Mouse (Mus musculus): ENCODE measurements at regions not wholly inside any gene's neighbourhood (a gene's known extent, or its start where the extent isn't known, plus 50 kb on each side); places are given as distances from the start of the nearest gene placed in this dataset.

DNA sequence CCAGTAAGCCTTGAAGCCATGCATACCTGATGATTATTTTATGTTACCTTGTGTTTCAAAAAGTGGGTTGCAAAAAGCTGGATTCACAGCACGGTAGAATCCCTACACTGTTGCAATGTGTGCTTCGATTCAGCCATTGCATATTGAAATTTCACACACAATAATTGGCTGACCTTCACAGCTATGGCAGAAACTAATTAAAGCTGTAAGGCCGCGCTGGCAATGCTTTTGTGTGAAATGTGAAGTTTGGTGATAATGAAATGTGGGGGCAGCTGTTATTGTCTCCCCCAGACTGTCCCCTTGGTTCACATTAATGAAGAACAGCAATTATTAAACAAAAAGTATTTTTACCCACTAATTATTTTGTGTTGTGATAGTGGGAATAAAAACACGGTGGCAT, 173.8 kb upstream of the Etaa1 start:
- H3K27me3 ChIP-seq, result no peaks in the 10 kb centered on the region
- WGBS, result 82% methylated on average over 5 of the region's 5 CpGs
- no peaks in the 10 kb centered on the region for H3K4me1 ChIP-seq (replicated peaks)
- no peaks in the 10 kb centered on the region for H3K36me3 ChIP-seq
- H3K4me2 ChIP-seq, result no peak overlapping the region
- H3K4me3 ChIP-seq, result no peak overlapping the region
- no peak overlapping the region for H3K9ac ChIP-seq
- no peak overlapping the region for H3K27ac ChIP-seq
- no peaks in the 10 kb centered on the region for H3K9me3 ChIP-seq (replicated peaks)
- no peak for ATAC-seq (replicated peaks; ENCODE audit: insufficient number of reproducible peaks, insufficient read depth, low FRiP score, low read depth)

DNA sequence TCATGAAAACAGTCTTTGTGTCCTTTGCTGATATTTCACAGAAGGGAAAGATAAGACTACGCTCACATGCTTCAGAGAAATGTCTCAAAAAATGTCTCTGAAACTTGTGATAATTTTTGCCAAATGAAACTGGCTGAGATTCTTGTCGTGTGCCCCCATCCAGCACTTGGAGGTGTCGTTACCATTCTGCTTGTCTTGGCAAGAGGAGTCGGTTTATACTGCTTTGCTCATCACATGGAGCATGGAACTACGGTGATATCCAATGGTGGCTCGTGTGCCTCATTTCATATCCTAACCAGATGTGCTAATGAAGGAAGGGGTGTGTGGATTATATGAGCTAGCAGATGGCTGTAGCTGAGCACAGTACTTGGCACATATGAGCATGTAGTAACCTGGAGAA, 169.4 kb upstream of the Etaa1 start:
- H3K36me3 ChIP-seq, result no peaks in the 10 kb centered on the region
- H3K9ac ChIP-seq, result no peak overlapping the region
- H3K4me2 ChIP-seq, result no peak overlapping the region
- ATAC-seq (replicated peaks; ENCODE audit: insufficient number of reproducible peaks, insufficient read depth, low FRiP score, low read depth), result no peak
- H3K4me3 ChIP-seq, result no peak overlapping the region
- no peak overlapping the region for H3K27ac ChIP-seq
- 58% methylated on average over 6 of the region's 6 CpGs for WGBS
- H3K27me3 ChIP-seq, result no peaks in the 10 kb centered on the region
- no peaks in the 10 kb centered on the region for H3K9me3 ChIP-seq (replicated peaks)
- no peaks in the 10 kb centered on the region for H3K4me1 ChIP-seq (replicated peaks)

DNA sequence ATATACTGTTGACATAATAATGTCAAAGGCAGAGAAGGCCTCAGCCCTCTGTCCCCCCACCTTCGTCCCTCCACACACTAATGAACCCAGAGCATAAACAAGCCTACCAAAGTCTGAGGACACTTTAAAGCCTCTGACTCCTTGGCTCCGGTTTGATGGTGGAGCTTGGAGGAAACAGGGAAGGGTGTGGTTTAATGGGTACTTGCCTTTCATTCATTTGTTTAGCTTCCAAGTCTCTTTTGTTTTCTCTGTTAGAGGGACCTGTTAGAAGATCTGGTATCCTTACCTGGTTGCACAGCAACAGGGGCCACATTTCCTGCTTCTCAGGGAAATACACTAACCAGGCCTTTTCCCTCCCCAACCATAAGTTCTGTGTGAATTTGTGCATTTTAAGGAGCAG, 168.9 kb upstream of the Etaa1 start:
- H3K27ac ChIP-seq, result no peak overlapping the region
- no peaks in the 10 kb centered on the region for H3K36me3 ChIP-seq
- no peak overlapping the region for H3K4me2 ChIP-seq
- H3K27me3 ChIP-seq, result no peaks in the 10 kb centered on the region
- H3K9me3 ChIP-seq (replicated peaks), result no peaks in the 10 kb centered on the region
- H3K4me1 ChIP-seq (replicated peaks), result no peaks in the 10 kb centered on the region
- no peak for ATAC-seq (replicated peaks; ENCODE audit: insufficient number of reproducible peaks, insufficient read depth, low FRiP score, low read depth)
- no peak overlapping the region for H3K4me3 ChIP-seq
- H3K9ac ChIP-seq, result no peak overlapping the region
- 62% methylated on average over 2 of the region's 2 CpGs for WGBS

DNA sequence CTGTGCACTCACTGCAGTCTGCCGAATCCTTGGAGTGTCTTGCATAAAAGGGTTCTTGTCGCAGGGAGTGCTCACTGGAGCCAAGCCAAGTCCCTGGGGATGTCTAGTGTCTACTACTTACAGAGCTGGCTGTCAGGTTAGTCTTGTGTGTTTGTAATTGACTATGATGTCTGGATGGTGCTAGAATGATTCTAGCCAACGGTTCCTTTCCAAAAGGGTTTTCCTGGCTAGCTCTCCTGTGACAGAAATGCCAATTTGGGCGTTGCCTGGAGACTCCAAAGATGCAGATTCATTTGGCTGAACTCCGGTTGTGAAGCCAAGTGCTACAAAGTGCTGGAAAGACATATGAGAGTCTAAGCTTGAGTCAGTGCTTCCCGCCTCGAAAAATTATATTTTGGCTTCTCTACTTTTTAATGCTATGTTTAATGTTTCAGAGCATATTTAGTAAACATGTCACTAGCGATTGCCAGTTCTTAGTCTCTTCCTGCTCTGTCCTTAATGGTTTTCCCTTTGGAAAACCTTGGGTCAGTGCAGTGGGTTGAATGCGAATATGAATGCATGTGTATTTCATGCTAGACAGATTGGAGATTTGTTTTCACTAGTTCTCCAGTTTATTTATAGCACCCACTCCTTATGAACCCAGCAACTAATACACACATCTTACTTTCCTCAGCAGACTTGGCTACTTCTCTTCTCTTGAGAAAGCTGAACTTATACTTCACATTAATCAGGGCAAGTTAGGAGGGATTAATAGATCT, 162.2 kb upstream of the Etaa1 start:
- 0 out of 2 replicates have a peak, but pooled peaks have one; percentile 18 for ATAC-seq (replicated peaks; ENCODE audit: insufficient number of reproducible peaks, insufficient read depth, low FRiP score, low read depth)
- H3K27ac ChIP-seq, result no peak overlapping the region

DNA sequence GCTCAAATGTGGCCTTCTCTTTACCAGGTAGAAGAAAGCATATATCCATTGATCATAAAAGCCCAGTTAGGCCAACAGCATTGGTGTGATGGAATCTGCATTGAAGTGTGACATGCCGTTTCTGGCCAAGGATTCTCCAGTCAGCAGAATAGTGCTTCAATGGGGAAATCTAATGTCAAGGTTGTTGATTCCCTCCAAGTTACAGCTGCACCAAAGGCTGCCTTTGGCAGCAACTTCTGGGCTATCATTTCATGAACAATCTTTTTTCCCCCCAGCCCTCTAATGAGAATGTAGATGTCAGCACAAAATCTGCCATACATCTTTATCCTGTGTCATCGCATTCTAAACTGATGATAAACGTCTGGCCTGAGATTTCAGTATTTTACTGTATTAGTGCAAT, 149.2 kb upstream of the Etaa1 start:
- Histone ChIP-seq H3K27me3 (no peaks in the 10 kb centered on the region), H3K4me3 (no peak overlapping the region), H3K9me3 (replicated peaks) (no peaks in the 10 kb centered on the region), H3K4me1 (replicated peaks) (no peaks in the 10 kb centered on the region), H3K9ac (no peak overlapping the region), H3K27ac (no peak overlapping the region), H3K36me3 (no peaks in the 10 kb centered on the region), H3K4me2 (no peak overlapping the region)
- ATAC-seq (replicated peaks; ENCODE audit: insufficient number of reproducible peaks, insufficient read depth, low FRiP score, low read depth), result no peak
- WGBS, result 70% methylated on average over 3 of the region's 3 CpGs

More for the DNA sequence above, 162.2 kb upstream of the Etaa1 start:
- no peaks in the 10 kb centered on the region for H3K9me3 ChIP-seq (replicated peaks)
- no peaks in the 10 kb centered on the region for H3K36me3 ChIP-seq
- no peaks in the 10 kb centered on the region for H3K4me1 ChIP-seq (replicated peaks)
- H3K4me3 ChIP-seq, result no peak overlapping the region
- H3K9ac ChIP-seq, result no peak overlapping the region
- no peak overlapping the region for H3K4me2 ChIP-seq
- H3K27me3 ChIP-seq, result no peaks in the 10 kb centered on the region
- 65% methylated on average over 9 of the region's 9 CpGs for WGBS

DNA sequence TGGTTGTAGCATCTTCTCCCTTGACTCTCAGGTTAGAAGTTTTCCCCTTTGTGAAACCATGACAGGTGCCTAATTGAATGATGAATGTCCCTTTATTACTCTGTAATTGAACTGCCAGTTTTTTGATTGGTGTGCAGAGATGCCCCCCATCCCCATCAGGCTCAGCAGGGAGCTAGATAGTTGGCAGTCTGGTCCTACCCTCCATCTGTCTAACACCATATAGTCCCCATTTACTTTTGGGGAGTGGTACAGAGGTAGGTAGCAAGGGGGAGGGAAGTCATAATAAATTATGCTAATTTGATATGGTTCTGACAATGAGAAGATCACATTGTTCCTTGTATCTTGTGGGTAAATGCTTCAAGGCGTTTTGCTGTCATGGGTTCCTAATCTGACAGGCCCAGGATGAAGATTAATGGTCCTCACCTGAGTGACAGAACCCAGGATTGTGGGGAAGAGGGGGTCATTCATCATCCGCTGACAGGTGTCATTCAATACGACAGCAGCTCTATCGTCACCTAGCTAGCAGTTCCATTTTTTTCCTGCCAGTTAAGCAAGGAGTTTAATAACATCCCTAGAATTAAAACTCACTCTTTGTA, 122.3 kb upstream of the Etaa1 start:
- no peak overlapping the region for H3K9ac ChIP-seq
- H3K9me3 ChIP-seq (replicated peaks), result no peaks in the 10 kb centered on the region
- no peaks in the 10 kb centered on the region for H3K4me1 ChIP-seq (replicated peaks)
- H3K4me2 ChIP-seq, result no peak overlapping the region
- H3K27me3 ChIP-seq, result no peaks in the 10 kb centered on the region
- H3K36me3 ChIP-seq, result no peaks in the 10 kb centered on the region
- WGBS, result 67% methylated on average over 4 of the region's 4 CpGs
- H3K27ac ChIP-seq, result no peak overlapping the region
- no peak overlapping the region for H3K4me3 ChIP-seq
- no peak for ATAC-seq (replicated peaks; ENCODE audit: insufficient number of reproducible peaks, insufficient read depth, low FRiP score, low read depth)

DNA sequence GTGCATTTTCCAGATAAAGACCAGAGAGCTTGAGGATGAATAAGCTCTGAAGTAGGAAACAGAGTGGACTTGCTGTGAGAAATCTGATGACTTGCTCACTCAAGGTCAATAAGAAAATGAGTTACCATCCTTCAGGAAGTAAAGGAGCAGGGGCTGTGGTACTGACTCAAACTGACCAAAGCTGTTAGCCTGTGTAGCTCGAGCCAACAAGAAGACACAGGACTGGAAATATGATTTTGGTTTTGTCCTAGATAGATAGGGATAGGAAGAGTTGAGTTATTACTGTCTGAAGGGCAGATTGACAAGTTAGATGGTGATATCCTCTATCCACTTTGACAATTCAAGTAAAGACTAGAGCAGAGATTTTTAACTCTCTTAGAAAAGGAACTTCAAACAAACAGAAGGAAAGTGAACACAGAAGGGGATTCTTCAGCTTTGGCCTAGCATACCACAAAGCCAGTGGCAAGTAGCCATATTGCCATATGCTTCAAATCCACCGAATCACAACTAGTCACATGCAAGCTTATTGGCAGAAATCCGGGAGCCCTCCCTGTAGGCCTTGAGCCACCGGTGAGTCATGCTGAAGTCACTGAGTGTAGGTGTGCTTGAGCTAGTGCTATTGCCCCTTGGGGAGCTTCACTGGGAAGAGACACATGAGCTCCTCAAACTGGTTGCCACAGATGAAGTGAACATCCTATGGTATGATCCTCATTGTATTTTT, 117.1 kb upstream of the Etaa1 start:
- no peak overlapping the region for H3K27ac ChIP-seq
- H3K9ac ChIP-seq, result no peak overlapping the region
- H3K4me1 ChIP-seq (replicated peaks), result no peaks in the 10 kb centered on the region; the same call in 1 of the 2 replicates
- 71% methylated on average over 4 of the region's 4 CpGs for WGBS
- H3K27me3 ChIP-seq, result no peaks in the 10 kb centered on the region
- no peak overlapping the region for H3K4me3 ChIP-seq
- H3K4me2 ChIP-seq, result no peak overlapping the region
- no peaks in the 10 kb centered on the region for H3K36me3 ChIP-seq
- no peak for ATAC-seq (replicated peaks; ENCODE audit: insufficient number of reproducible peaks, insufficient read depth, low FRiP score, low read depth)
- H3K9me3 ChIP-seq (replicated peaks), result no peaks in the 10 kb centered on the region

DNA sequence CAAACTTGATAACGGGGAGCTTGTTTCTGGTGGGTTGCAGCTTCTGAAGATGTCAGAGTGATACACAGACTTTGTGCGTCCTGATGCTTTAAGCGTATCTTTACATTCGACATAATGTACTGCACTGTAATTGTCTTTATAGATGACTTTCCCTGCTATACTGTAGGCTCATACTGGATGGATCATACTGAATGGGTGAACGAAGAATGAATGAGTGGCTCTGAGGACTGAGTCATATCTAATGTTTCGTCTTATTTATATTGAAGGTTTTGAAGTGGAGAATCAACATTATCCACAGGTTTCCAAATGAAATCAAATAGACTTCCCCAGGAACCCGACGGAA, 116.3 kb upstream of the Etaa1 start:
- no peak overlapping the region for H3K4me2 ChIP-seq
- no peaks in the 10 kb centered on the region for H3K9me3 ChIP-seq (replicated peaks)
- H3K4me3 ChIP-seq, result no peak overlapping the region
- H3K36me3 ChIP-seq, result no peaks in the 10 kb centered on the region
- no peak for ATAC-seq (replicated peaks; ENCODE audit: insufficient number of reproducible peaks, insufficient read depth, low FRiP score, low read depth)
- 58% methylated on average over 8 of the region's 8 CpGs for whole genome bisulfite sequencing
- no peaks in the 10 kb centered on the region; the same call in 1 of the 2 replicates for H3K4me1 ChIP-seq (replicated peaks)
- H3K27me3 ChIP-seq, result no peaks in the 10 kb centered on the region
- H3K27ac ChIP-seq, result no peak overlapping the region
- no peak overlapping the region for H3K9ac ChIP-seq

DNA sequence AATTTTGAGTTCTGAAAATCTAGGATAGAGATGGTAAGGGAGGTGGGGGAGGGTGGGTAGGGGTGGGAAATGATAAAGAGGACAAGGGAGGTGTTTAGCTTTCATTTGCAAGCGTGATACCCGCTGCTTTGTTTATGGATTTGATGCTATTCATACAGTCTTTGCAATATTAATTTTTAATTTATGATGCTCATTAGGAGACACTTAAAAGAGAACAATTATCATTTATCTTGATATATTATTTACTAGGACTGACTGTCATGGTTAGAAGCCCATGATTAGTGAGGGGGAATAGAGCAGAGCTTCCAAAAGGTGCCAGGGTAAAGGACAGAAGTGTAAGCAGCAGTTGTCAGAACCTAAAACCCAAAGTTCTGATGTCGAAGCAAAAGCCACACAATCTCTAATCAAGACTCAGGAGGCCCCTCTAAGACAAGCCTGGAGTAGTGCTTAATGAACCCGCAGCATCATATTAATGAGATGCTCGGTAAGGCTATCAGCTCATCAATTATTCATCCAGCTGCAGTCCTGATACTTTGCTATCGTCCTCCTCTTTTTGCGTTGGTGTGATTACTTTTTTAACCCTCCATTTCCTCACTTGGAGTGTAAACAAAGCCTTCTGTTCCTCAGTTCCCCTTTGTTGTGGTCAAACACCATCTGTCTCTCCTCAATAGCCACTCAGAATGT, 115.8 kb upstream of the Etaa1 start:
- no peak for ATAC-seq (replicated peaks; ENCODE audit: insufficient number of reproducible peaks, insufficient read depth, low FRiP score, low read depth)
- Histone ChIP-seq H3K27me3 (no peaks in the 10 kb centered on the region), H3K4me2 (no peak overlapping the region), H3K36me3 (no peaks in the 10 kb centered on the region), H3K9me3 (replicated peaks) (no peaks in the 10 kb centered on the region), H3K4me1 (replicated peaks) (no peaks in the 10 kb centered on the region; the same call in 1 of the 2 replicates), H3K9ac (no peak overlapping the region), H3K4me3 (no peak overlapping the region), H3K27ac (no peak overlapping the region)
- 43% methylated on average over 7 of the region's 7 CpGs for WGBS

DNA sequence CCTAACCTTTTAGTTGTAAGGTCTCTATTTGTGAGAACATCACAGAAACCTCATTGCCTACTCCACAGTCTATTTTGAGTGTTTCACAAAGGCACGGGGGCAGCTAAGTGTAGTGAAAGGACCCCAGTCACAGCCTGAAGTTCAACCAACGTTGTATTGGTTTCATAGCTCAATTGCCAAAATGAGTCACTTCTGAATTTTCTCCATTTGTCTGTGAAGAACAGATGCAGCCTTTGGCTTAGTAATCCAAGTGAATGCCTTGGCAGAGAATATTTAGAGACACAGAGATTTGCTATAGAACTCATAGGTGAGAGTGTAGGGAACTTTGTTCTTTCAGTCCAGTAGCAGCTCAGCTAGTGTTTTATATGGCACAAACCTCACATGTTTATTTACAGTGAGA, 114.4 kb upstream of the Etaa1 start:
- WGBS, result 46% methylated on average over 2 of the region's 2 CpGs
- Histone ChIP-seq H3K4me1 (replicated peaks) (no peaks in the 10 kb centered on the region; the same call in 1 of the 2 replicates), H3K27ac (0 out of 2 replicates have a peak overlapping the region, but pooled peaks have one; percentile 16), H3K4me2 (no peak overlapping the region), H3K9ac (no peak overlapping the region), H3K4me3 (no peak overlapping the region), H3K27me3 (no peaks in the 10 kb centered on the region), H3K9me3 (replicated peaks) (no peaks in the 10 kb centered on the region), H3K36me3 (no peaks in the 10 kb centered on the region)
- no peak for ATAC-seq (replicated peaks; ENCODE audit: insufficient number of reproducible peaks, insufficient read depth, low FRiP score, low read depth)

DNA sequence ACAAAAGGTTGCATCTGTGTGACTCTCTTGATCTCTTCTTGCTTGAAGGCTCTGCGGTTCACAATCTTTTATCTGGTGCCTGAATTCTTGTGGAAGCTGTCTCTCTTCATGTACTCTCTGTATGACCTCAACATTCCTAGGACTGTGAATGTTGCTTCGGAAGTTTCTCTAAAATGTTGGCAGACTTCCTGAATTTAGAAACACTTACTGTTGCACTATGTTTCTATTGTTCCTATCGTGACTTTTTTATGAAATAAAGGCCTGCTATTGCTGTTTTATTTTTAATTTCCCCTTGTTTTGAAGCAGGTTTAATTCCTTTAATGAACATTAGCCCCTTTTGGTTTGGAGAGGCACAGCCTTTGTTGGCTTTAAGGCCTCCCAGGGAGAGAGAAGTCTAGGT, 114.0 kb upstream of the Etaa1 start:
- H3K9ac ChIP-seq, result no peak overlapping the region
- no peak overlapping the region for H3K4me2 ChIP-seq
- no peak overlapping the region for H3K4me3 ChIP-seq
- WGBS, result 27% methylated on average over 3 of the region's 3 CpGs
- ATAC-seq (replicated peaks; ENCODE audit: insufficient number of reproducible peaks, insufficient read depth, low FRiP score, low read depth), result no peak
- H3K4me1 ChIP-seq (replicated peaks), result no peaks in the 10 kb centered on the region; the same call in 1 of the 2 replicates
- H3K36me3 ChIP-seq, result no peaks in the 10 kb centered on the region
- H3K27me3 ChIP-seq, result no peaks in the 10 kb centered on the region
- H3K9me3 ChIP-seq (replicated peaks), result no peaks in the 10 kb centered on the region
- H3K27ac ChIP-seq, result 0 out of 2 replicates have a peak overlapping the region, but pooled peaks have one; percentile 16
